Mouse (Mus musculus) ES-CJ7 (cell line): ENCODE results near the gene C130050O18Rik.

Source experiments
- DNase-seq: peaks from one replicate; pipeline ENCODE4 v3.0.0; 2011; ENCODE audit warnings: low read depth, low spot score

C130050O18Rik gene

GRCm38 (mm10) chr5:139404801-139405401 lies at the start of gene C130050O18Rik:
TSS of gene C130050O18Rik (plus strand) at chr5:139405280.
- DNase-seq = no peak

GRCm38 (mm10) chr5:139358653-139359052 lies 46.4 kb upstream of the C130050O18Rik start:
- peak; percentile 58 for DNase-seq

GRCm38 (mm10) chr5:139359244-139359643 lies 45.8 kb upstream of the C130050O18Rik start:
- DNase-seq = no peak

- DNase-seq = no peak
These were observed 41.2 kb upstream of the C130050O18Rik start for GRCm38 (mm10) chr5:139363858-139364257.

GRCm38 (mm10) chr5:139364260-139364910 lies 40.7 kb upstream of the C130050O18Rik start:
- DNase-seq = peak; percentile 69

- no peak for DNase-seq
These were observed 40.0 kb upstream of the C130050O18Rik start for GRCm38 (mm10) chr5:139364911-139365571.

GRCm38 (mm10) chr5:139365827-139366226 lies 39.3 kb upstream of the C130050O18Rik start:
- DNase-seq = peak; percentile 19

- DNase-seq = no peak
These were observed 38.6 kb upstream of the C130050O18Rik start for GRCm38 (mm10) chr5:139366484-139366883.

GRCm38 (mm10) chr5:139367884-139368458 lies 37.1 kb upstream of the C130050O18Rik start:
- no peak for DNase-seq

GRCm38 (mm10) chr5:139368638-139369320 lies 36.3 kb upstream of the C130050O18Rik start:
- no peak for DNase-seq

- no peak for DNase-seq
These were observed 34.7 kb upstream of the C130050O18Rik start for GRCm38 (mm10) chr5:139370336-139370735.

GRCm38 (mm10) chr5:139371118-139371517 lies 34.0 kb upstream of the C130050O18Rik start:
- no peak for DNase-seq

- DNase-seq = peak; percentile 95
These were observed 33.3 kb upstream of the C130050O18Rik start for GRCm38 (mm10) chr5:139371631-139372401.

GRCm38 (mm10) chr5:139373126-139373525 lies 32.0 kb upstream of the C130050O18Rik start:
- DNase-seq = no peak

GRCm38 (mm10) chr5:139373889-139374444 lies 31.1 kb upstream of the C130050O18Rik start:
- DNase-seq = no peak

GRCm38 (mm10) chr5:139374841-139375240 lies 30.2 kb upstream of the C130050O18Rik start:
- peak; percentile 51 for DNase-seq

- DNase-seq = no peak
These were observed 27.4 kb upstream of the C130050O18Rik start, which contains the start of gene Gpr146 for GRCm38 (mm10) chr5:139377468-139378270. TSS of gene Gpr146 (plus strand) at chr5:139377697.

GRCm38 (mm10) chr5:139378271-139378556 lies 26.9 kb upstream of the C130050O18Rik start:
- DNase-seq = no peak

GRCm38 (mm10) chr5:139378986-139379629 lies 26.0 kb upstream of the C130050O18Rik start:
- no peak for DNase-seq
